Mouse (Mus musculus) intestine, embryonic 16.5 days (tissue): ENCODE measurements around the gene Zbtb8os. TPM values are rescaled to one million over a fixed set of nuclear protein-coding genes. Genes with fewer than 3 reads are reported as not detected.
A peak's percentile ranks its signal among the peaks of the same experiment; 100 is the strongest.
"Not testable (repeated sequence)": the region's sequence is repeated elsewhere in the genome, so short reads cannot be mapped to it uniquely, and the experiment has no call there.

Experiments
- ATAC-seq: fragments of 200-750 bp; cut with Nextera tagmentation; 2 replicates; pipeline ENCODE4 v1.8.0; 2017; ENCODE audit warnings: moderate TSS enrichment, moderate library complexity
- H3K27ac ChIP-seq: fragments of 300-500 bp; sonication (generic); 2 replicates; pipeline ENCODE4 v1.5.1; 2014; ENCODE audit warnings: mild to moderate bottlenecking, low read length
- H3K27me3 ChIP-seq: fragments of 300-500 bp; sonication (generic); replicated peaks from 2 replicates; pipeline ENCODE4 v1.6.1; 2014; ENCODE audit warnings: low read length, control low read depth, mixed read lengths; ENCODE audit not compliant: control insufficient read depth, insufficient read depth
- H3K36me3 ChIP-seq: fragments of 300-500 bp; sonication (generic); 2 replicates; pipeline ENCODE4 v1.6.1; 2014; ENCODE audit warnings: low read length, control low read depth; ENCODE audit not compliant: control insufficient read depth, insufficient read depth
- H3K4me1 ChIP-seq: fragments of 300-500 bp; sonication (generic); 2 replicates; pipeline ENCODE4 v1.6.1; 2014; ENCODE audit warnings: low read length, control low read depth, mixed read lengths; ENCODE audit not compliant: control insufficient read depth, insufficient read depth
- H3K4me2 ChIP-seq: fragments of 300-500 bp; sonication (generic); 2 replicates; pipeline ENCODE4 v1.6.1; 2014; ENCODE audit warnings: low read depth, low read length, control low read depth
- H3K4me3 ChIP-seq: fragments of 300-500 bp; sonication (generic); 2 replicates; pipeline ENCODE4 v1.5.1; 2014; ENCODE audit warnings: mild to moderate bottlenecking, low read length
- H3K9ac ChIP-seq: fragments of 300-500 bp; sonication (generic); 2 replicates; pipeline ENCODE4 v1.6.1; 2014; ENCODE audit warnings: low read depth, low read length
- H3K9me3 ChIP-seq: fragments of 300-500 bp; sonication (generic); 2 replicates; pipeline ENCODE4 v1.6.1; 2016; ENCODE audit warnings: low read length, control low read depth; ENCODE audit not compliant: control insufficient read depth
- WGBS: fragments of 180-500 bp; shearing (Covaris S2); extraction: QIAGEN DNeasy Blood & Tissue Kit; methylation state at CpG from one replicate; pipeline ENCODE4 v1.1.7; 2014; 5-methylcytosine and 5-hydroxymethylcytosine counted together
- polyA plus RNA-seq: library from polyadenylated mRNA; unstranded; fragments of >200 nt; fragmentation: Nextera tagmentation; extraction: Ambion mirVana; gene quantifications from 2 replicates; pipeline ENCODE4 v1.2.1, GENCODE M21; 2015

Gene Zbtb8os
- polyA plus RNA-seq, 1 experiment from 2014 or later: 64.2 TPM

DNA sequence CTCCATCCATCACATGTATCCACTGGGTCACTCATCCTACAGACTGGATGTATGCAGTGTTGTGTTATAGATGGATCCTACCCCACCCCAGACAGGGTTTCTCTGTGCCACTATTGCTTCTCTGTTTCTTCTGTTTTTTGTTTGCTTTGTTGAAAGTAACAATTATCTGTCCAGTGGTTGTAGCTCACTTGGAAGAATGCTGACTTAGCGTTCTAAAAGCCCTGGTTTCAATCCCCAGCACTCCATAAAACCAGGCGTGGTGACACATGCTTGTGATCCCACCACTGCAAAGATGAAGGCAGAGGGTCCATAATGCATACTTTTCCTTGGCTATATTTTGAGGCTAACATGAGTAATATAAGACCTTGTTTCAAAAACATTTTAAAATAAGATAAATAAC lies 7.2 kb downstream of the Zbtb8os start:
- Histone ChIP-seq H3K9me3 (no peaks in the 10 kb centered on the region), H3K4me2 (no peak overlapping the region), H3K27ac (no peak overlapping the region), H3K9ac (no peak overlapping the region), H3K36me3 (peaks cover 7% of the 10 kb centered on the region), H3K4me3 (no peak overlapping the region), H3K27me3 (no peaks in the 10 kb centered on the region), H3K4me1 (0 out of 2 replicates have a peak, but pooled peaks cover 2% of the 10 kb centered on the region)
- ATAC-seq: no peak
- WGBS: 81% methylated on average over 2 of the region's 2 CpGs

GRCm38 (mm10) chr4:129346481-129347154 lies 11.1 kb downstream of the Zbtb8os start:
- no peak overlapping the region for H3K4me3 ChIP-seq
- no peaks in the 10 kb centered on the region for H3K4me1 ChIP-seq
- no peak overlapping the region for H3K9ac ChIP-seq
- peaks cover 7% of the 10 kb centered on the region for H3K36me3 ChIP-seq
- no peaks in the 10 kb centered on the region for H3K27me3 ChIP-seq
- 80% methylated on average over 15 of the region's 15 CpGs for WGBS
- no peak for ATAC-seq
- no peak overlapping the region for H3K27ac ChIP-seq
- no peak overlapping the region for H3K4me2 ChIP-seq
- H3K9me3 ChIP-seq: no peaks in the 10 kb centered on the region

- Histone ChIP-seq H3K9me3 (no peaks in the 10 kb centered on the region), H3K4me2 (no peak overlapping the region), H3K27me3 (no peaks in the 10 kb centered on the region), H3K4me1 (no peaks in the 10 kb centered on the region), H3K27ac (no peak overlapping the region), H3K9ac (no peak overlapping the region), H3K4me3 (no peak overlapping the region), H3K36me3 (peaks cover 4% of the 10 kb centered on the region; the same call in 1 of the 2 replicates)
- peak; percentile 84; the same call in 1 of the 2 replicates for ATAC-seq
- 9% methylated on average over 1 of the region's 1 CpGs for WGBS
Observed at GRCm38 (mm10) chr4:129350644-129351043, 15.1 kb downstream of the Zbtb8os start.

- H3K36me3 ChIP-seq: peaks cover 4% of the 10 kb centered on the region; the same call in 1 of the 2 replicates
- H3K4me2 ChIP-seq: no peak overlapping the region
- no peak; the same call in 1 of the 2 replicates for ATAC-seq
- H3K27ac ChIP-seq: no peak overlapping the region
- H3K4me1 ChIP-seq: no peaks in the 10 kb centered on the region
- H3K27me3 ChIP-seq: no peaks in the 10 kb centered on the region
- no peak overlapping the region for H3K4me3 ChIP-seq
- WGBS: 73% methylated on average over 6 of the region's 6 CpGs
- H3K9me3 ChIP-seq: no peaks in the 10 kb centered on the region
- no peak overlapping the region for H3K9ac ChIP-seq
Observed at GRCm38 (mm10) chr4:129351111-129351510, 15.6 kb downstream of the Zbtb8os start.

GRCm38 (mm10) chr4:129353176-129353575 lies 17.7 kb downstream of the Zbtb8os start:
- no peak overlapping the region for H3K4me3 ChIP-seq
- WGBS: 91% methylated on average over 12 of the region's 12 CpGs
- H3K9ac ChIP-seq: no peak overlapping the region
- H3K4me1 ChIP-seq: no peaks in the 10 kb centered on the region
- no peak overlapping the region for H3K27ac ChIP-seq
- no peaks in the 10 kb centered on the region for H3K27me3 ChIP-seq
- H3K36me3 ChIP-seq: peaks cover 4% of the 10 kb centered on the region; the same call in 1 of the 2 replicates
- H3K9me3 ChIP-seq: no peaks in the 10 kb centered on the region
- ATAC-seq: no peak
- H3K4me2 ChIP-seq: no peak overlapping the region

DNA sequence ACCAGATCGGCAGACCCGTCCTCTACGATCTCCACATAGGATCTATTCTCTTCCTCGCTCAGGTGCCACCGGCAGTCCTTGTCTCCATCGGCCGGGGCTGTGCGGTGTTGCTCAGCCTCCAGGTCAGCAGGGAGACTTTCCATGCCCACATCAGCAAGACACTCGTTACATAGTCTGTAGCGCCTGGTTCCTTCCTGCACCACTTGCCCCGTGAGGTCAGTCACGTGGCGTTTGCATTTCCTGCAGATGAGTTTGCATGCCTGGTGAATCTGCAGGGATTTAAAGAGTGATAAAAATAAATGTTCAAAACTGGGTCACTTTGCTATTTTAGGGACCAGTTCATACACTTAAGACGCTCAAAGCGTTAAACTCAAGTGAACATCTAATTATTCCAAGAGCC lies 18.7 kb downstream of the Zbtb8os start:
- peaks cover 4% of the 10 kb centered on the region; the same call in 1 of the 2 replicates for H3K36me3 ChIP-seq
- H3K4me2 ChIP-seq: no peak overlapping the region
- no peak overlapping the region for H3K27ac ChIP-seq
- no peak overlapping the region for H3K9ac ChIP-seq
- H3K27me3 ChIP-seq: no peaks in the 10 kb centered on the region
- H3K9me3 ChIP-seq: no peaks in the 10 kb centered on the region
- H3K4me1 ChIP-seq: no peaks in the 10 kb centered on the region
- WGBS: 82% methylated on average over 15 of the region's 15 CpGs
- no peak overlapping the region for H3K4me3 ChIP-seq
- no peak for ATAC-seq

DNA sequence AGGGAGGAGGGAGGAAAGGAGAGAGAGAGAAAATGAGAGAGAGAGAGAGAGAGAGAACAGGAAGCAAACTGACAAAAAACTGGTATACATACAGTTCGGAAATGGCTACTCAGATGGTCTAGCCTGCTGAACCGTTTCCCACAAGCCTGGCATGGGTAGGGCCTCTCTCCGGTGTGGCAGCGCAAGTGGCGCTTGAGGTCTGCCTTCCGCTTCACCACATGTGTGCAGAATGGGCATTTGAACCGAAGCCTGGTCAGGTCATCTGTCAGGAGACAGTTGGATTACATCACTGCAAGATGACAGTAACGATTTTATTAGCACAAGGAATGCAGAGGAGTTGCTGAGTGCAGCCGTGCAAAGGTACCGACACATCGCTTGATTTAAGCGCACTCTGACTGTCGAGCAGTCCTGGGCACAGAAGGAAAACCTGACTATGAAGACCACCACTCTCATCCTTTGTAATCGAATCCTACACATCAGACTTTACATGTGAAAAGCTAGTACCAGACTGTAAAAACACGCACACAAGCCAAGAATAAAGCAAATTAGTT lies 22.2 kb downstream of the Zbtb8os start:
- Histone ChIP-seq H3K36me3 (peaks cover 9% of the 10 kb centered on the region; the same call in 1 of the 2 replicates), H3K27ac (no peak overlapping the region), H3K4me1 (no peaks in the 10 kb centered on the region), H3K4me3 (no peak overlapping the region), H3K27me3 (no peaks in the 10 kb centered on the region), H3K4me2 (no peak overlapping the region), H3K9me3 (no peaks in the 10 kb centered on the region), H3K9ac (no peak overlapping the region)
- 70% methylated on average over 15 of the region's 15 CpGs for WGBS
- no peak for ATAC-seq

DNA sequence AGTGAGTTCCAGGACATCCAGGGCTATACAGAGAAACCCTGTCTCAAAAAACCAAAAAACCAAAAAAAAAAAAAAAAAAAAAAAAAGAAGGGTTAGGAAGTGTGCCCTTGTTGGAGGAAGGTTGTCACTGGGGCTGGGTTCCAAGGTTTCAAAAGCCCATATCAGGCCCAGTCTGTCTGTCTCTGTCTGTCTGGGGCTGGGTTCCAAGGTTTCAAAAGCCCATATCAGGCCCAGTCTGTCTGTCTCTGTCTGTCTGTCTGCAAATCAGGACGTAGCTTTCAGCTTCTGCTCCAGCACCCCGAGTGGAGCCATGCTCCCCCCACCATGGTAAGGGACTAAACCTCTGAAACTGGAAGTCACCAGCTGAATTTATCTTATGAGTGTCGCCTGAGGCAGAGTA lies 26.7 kb downstream of the Zbtb8os start:
- H3K9ac ChIP-seq, H3K9me3 ChIP-seq, H3K4me2 ChIP-seq, H3K27ac ChIP-seq, H3K27me3 ChIP-seq, H3K4me1 ChIP-seq, ATAC-seq, H3K36me3 ChIP-seq, H3K4me3 ChIP-seq: not testable (repeated sequence)
- WGBS: 85% methylated on average over 3 of the region's 3 CpGs

DNA sequence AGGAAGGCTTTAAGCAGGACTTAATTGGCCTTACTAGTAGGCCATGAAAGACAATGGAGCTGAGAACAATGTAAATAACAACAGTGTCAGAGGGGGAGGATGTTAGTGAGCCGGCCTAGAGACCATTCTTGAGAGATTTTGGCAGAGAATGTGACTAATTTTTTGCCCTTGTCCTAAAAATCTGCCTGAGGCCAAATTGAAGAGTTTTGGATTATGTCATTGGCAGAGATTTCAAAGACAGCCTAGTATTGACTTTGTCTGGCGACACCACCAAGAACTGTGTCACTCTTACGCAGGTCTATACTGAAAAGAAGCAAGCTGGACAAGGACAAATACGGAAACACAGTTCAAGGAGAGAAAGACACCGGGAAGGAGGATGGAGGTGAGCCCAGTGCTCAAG lies 27.3 kb downstream of the Zbtb8os start:
- WGBS: 84% methylated on average over 5 of the region's 5 CpGs
- ATAC-seq: no peak
- peaks cover 6% of the 10 kb centered on the region; the same call in 1 of the 2 replicates for H3K36me3 ChIP-seq
- H3K9me3 ChIP-seq: no peaks in the 10 kb centered on the region
- no peaks in the 10 kb centered on the region for H3K4me1 ChIP-seq
- no peak overlapping the region for H3K4me2 ChIP-seq
- H3K27me3 ChIP-seq: no peaks in the 10 kb centered on the region
- no peak overlapping the region for H3K27ac ChIP-seq
- no peak overlapping the region for H3K4me3 ChIP-seq
- H3K9ac ChIP-seq: no peak overlapping the region
